Mouse (Mus musculus): ENCODE results near the gene Lgals3. TPM values are rescaled to one million over a fixed set of nuclear protein-coding genes. Genes with fewer than 3 reads are reported as not detected.

Lgals3 gene
- polyA plus RNA-seq, 1 experiment from 2014 or later: 15.4 TPM

Other genes starting within 250 kb of the Lgals3 start
- 6.9 and 7.0 TPM in 2 replicates for gene Gch1, start 178.3 kb upstream of the Lgals3 start, polyA plus RNA-seq (2015; fragmentation: Nextera tagmentation; extraction: Ambion mirVana)
- gene Wdhd1, start 90.9 kb upstream of the Lgals3 start, polyA plus RNA-seq (2015; fragmentation: Nextera tagmentation; extraction: Ambion mirVana): 14.0 and 14.6 TPM in 2 replicates
- gene Socs4, start 90.8 kb upstream of the Lgals3 start, polyA plus RNA-seq (2015; fragmentation: Nextera tagmentation; extraction: Ambion mirVana): 2.0 and 2.4 TPM in 2 replicates
- gene Mapk1ip1l, start 69.5 kb upstream of the Lgals3 start, polyA plus RNA-seq (2015; fragmentation: Nextera tagmentation; extraction: Ambion mirVana): 40.7 and 41.6 TPM in 2 replicates
- gene Dlgap5, start 50.7 kb downstream of the Lgals3 start, polyA plus RNA-seq (2015; fragmentation: Nextera tagmentation; extraction: Ambion mirVana): 32.7 and 35.1 TPM in 2 replicates
- gene Fbxo34, start 82.7 kb downstream of the Lgals3 start, polyA plus RNA-seq (2015; fragmentation: Nextera tagmentation; extraction: Ambion mirVana): 16.7 and 20.0 TPM in 2 replicates
- 10.6 and 10.9 TPM in 2 replicates for gene Atg14, start 202.9 kb downstream of the Lgals3 start, polyA plus RNA-seq (2015; fragmentation: Nextera tagmentation; extraction: Ambion mirVana)